Mouse (Mus musculus): ENCODE results near the gene Gdf2.

- TF ChIP-seq CTCF (conservative IDR thresholded peaks at IDR 0.05; ENCODE audit: insufficient read depth, insufficient read length, low read depth, low read length): no peak
- no peak for TF ChIP-seq POLR2A (IDR thresholded peaks at IDR 0.05; ENCODE audit: low read depth, low read length)
Measured at GRCm38 (mm10) chr14:33958841-33959240, 18.0 kb downstream of the Gdf2 start.
